Mouse (Mus musculus) gastrocnemius, postnatal 10 days (tissue): ENCODE data around the gene Unc119b. TPM values are rescaled to one million over a fixed set of nuclear protein-coding genes. Genes with fewer than 3 reads are reported as not detected.
A peak's percentile ranks its signal among the peaks of the same experiment; 100 is the strongest.
"Not testable (repeated sequence)": the region's sequence is repeated elsewhere in the genome, so short reads cannot be mapped to it uniquely, and the experiment has no call there.

Experiments
- DNase-seq: peaks from one replicate; pipeline ENCODE4 v3.0.0; 2021; ENCODE audit warnings: mixed read lengths
- long read RNA-seq, 2 experiments: library from polyadenylated mRNA; stranded (forward); transcript quantifications; one replicate each; pipeline ENCODE4 v2.0.0; 2021
- total RNA-seq, 2 experiments: library from RNA; stranded (reverse); gene quantifications; 2 replicates each; pipeline ENCODE4 v1.2.3; 2021

The Unc119b gene
- total RNA-seq, result 10 to 100 TPM; 13.4 to 18.5 TPM
- long read RNA-seq, experiment 1, transcript Unc119b-201 (5 exons, 3,659 nt), result major isoform, 39 of 44 reads
- long read RNA-seq, experiment 1, partial matches to known transcripts, result 1 of 44 reads
- long read RNA-seq, experiment 1, other reads (novel, unspliced or antisense), result 4 of 44 reads
- long read RNA-seq, experiment 2, transcript Unc119b-201 (5 exons, 3,659 nt), result major isoform, 45 of 52 reads
- long read RNA-seq, experiment 2, partial matches to known transcripts, result 1 of 52 reads
- long read RNA-seq, experiment 2, other reads (novel, unspliced or antisense), result 6 of 52 reads

GRCm38 (mm10) chr5:115134234-115135165 lies at the start of gene Unc119b:
TSS of gene Unc119b (minus strand) at chr5:115134975.
- peak; percentile 91 for DNase-seq

DNA sequence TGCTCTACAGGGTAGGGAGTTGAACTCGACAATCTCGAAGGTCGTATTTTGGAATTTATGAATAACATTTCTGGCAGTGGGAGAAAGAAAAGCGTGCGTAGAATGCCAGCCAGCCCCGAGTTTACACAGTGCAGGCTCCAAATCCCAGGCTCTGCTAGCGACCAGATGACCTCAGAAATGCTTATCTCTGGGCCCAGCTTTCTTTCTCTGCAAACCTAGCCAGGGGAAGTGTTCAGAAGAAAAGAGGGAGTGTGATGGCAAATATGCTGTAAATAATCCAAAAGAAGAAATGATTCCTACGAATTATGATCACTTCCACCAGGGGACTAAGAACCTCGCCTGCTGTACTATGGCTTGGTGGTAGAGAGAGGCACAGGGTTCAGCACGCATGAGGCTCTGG lies 48.7 kb upstream of the Unc119b start:
- no peak for DNase-seq

GRCm38 (mm10) chr5:115182925-115183324 lies 48.1 kb upstream of the Unc119b start:
- DNase-seq, result no peak

DNA sequence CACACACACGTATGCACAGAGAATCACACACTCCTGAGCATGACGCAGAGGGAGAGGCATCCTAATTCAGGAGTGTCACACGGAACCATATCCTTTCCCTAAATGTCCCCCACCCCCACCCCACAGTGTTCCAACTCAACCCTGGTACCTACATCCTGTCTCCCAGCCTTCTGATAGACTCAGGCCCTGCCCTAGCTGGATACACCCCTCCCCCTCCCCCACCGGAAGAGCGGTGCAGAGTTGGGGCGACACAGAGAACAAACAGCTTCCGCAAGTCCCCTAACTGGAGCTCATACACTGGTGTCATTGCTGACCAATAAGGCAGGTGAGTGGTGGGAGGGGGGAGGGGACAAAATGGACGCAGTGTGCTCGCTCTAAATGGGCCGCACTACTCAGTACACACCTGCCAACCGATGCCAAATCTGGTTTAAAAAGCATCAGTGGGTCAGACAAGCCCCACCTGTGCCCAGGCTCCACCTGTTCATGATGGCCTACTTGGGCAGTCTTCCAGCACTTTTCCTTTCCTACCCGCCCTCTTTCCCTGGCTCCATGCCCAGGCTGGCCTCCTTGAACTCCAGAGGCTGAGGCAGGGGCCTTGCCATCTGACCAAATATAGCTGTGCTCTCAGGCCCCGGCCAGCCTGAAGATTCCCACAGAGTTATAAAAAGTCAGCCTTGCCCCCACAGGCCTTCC lies 46.6 kb upstream of the Unc119b start:
- DNase-seq, result no peak

DNA sequence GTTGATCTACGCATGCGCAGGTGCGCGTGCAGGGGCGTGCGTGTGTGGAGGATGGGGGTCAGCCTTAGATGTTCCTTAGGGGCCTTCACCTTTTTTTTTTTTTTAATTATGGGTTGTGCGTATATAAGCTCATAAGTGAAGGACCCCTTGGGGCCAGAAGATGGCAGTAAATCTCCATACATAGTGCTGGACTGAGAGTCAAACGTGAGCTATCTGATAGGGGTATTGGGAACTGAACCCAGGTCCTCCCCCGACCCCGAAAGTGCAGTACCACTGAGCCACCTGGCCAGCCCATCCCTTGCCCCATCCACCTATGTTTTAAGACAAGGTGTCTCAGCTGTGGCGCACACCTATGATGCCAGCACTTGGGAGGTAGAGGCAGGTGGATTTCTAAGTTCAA lies 44.8 kb upstream of the Unc119b start:
- no peak for DNase-seq

GRCm38 (mm10) chr5:115177866-115178265 lies 43.1 kb upstream of the Unc119b start:
- no peak for DNase-seq

DNA sequence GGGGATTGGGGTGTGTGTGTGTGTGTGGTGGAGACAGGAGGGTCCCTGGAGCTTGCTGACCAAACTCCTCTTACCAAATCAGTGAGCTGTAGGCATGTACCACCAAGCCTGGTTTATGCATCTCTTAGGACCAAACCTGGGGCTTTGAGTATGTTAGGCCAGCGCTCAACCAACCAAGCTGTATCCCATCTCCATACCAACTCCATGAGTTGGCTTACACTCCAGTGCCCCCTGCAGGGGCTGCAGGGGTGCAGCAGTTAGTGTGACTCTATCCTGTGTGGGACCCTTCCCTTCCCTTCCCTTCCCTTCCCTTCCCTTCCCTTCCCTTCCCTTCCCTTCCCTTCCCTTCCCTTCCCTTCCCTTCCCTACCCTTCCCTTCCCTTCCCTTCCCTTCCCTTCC lies 39.8 kb upstream of the Unc119b start:
- DNase-seq, result no peak

GRCm38 (mm10) chr5:115170150-115170549 lies 35.4 kb upstream of the Unc119b start:
- DNase-seq, result no peak

DNA sequence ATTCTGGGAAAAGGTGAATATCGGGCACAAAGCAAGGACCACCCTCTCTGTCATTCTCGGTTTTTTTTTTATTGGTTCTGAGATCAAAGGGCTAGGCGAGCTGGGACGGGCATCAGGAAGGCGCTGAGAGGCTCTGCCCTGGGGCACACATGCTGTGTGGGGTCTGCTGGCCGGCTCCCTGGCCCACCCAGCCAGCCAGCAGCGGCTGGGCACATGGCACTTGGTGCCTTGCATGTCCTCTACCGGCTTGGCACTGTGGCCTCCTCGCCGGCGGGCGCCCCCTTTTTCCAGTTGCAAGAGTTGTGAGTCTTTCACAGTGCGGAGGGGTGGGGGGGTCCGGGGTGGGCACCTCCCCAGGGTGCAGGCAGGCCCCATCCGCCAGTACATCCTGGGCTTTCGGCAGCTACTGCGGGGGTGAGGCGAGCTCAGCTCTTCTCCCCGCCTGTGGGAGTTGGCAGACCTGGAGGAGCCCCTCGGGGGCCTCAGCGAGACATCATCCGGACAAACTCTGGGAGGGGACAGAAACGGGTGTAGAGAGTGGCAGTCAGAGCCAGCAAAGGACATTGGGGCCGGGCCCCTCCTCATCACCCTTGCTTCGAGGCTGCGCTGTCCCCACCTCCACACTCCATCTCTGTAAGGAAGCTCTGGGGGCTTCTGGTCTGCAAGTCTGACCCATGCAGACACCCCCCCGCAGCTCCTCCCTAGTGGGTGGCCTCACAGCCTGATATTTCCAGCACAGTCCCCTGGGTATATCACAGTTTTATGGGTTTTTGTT lies 34.1 kb upstream of the Unc119b start:
- DNase-seq, result no peak

- DNase-seq, result no peak
Observed at GRCm38 (mm10) chr5:115167396-115167795, 32.6 kb upstream of the Unc119b start.

DNA sequence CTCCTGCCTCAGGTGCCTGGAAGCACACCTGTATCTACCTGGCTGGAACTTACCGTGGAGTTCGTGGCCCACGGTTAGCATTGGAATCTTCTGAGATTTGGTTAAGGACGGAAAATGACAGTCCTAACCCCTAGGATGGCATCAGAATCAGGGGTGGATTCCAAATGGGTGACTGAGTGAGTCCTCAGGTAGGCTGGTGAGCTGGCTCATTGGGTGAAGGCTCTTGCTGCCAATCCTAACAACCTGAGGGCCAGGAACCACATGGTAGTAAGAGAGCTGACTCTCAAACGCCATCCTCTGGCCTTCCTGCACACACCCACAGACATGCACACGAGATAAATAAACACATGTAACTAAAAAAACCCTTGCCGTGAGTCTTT lies 32.0 kb upstream of the Unc119b start:
- DNase-seq, result no peak

DNA sequence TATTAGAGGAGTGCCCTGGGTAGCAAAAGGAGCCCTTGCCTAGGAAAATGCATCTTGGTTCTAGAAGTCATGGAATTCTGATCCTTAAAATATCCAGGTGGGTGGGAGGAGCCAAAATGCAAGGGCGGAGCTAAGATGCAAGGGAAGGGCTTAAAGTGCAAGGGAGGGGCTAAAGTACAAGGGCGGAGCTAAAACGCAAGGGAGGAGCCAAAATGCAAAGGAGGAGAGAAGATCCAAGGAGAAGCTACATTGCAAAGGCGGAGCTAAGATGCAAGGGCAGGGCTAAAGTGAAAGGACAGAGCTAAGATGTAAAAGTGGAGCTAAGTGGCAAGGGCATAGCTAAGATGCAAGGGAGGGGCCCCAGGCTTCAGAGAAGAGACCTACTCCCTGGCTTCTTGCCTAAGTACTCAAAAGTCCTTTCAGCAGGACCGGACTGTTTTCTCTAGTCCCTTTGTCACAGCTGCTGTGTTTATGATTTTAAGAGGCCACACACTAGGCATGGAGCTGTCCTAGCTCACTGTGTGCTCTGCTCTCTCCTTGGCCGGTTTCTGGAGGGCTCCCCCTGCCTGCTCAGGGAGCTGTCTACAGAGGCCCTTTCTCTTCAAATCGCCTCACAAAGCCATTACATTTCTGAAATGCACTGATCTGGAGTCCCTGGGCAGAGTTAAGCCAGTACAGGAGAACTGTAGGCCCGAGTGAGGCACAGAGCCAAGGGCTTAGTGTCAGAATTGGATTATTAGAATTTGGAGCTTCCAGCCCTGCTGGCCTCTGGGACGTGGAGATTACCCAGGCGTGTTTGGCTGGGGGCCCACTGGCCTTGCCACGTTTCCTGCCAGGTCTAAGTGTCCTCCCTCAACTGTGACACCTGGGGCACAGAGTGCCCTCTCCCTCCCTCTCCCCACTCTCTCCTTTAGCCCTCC lies 31.4 kb upstream of the Unc119b start:
- DNase-seq, result no peak

DNA sequence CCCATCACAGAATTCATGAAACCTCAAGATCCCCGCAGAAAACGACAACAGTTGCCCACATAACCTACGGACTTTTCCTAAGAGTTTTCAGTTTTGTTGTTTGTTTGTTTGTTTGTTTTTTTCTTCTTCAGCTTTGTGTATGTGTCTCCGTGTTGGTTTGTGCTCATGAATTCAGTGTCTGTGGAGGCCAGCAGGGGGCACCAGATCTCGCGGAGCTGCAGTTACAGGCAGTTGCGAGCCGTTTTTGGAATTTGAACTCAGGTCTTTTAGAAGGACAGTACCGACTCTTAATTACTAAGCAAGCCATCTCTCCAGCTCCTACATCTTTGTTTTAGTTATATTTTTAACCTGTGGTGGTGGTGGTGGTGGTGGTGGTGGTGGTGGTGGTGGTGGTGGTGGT lies 30.6 kb upstream of the Unc119b start:
- DNase-seq, result no peak

DNA sequence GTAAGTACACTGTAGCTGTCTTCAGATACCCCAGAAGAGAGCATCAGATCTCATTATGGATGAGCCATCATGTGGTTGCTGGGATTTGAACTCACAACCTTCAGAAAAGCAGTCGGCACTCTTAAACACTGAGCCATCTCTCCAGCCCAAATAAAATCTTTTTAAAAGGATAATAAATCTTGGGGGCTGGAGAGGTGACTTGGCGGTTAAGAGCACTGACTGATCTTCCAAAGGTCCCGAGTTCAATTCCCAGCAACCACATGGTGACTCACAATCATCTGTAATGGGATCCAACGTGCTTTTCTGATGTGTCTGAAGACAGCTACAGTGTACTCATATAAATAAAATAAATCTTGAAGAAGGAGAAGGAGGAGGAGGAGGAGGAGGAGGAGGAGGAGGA lies 29.7 kb upstream of the Unc119b start:
- DNase-seq, result not testable (repeated sequence)

DNA sequence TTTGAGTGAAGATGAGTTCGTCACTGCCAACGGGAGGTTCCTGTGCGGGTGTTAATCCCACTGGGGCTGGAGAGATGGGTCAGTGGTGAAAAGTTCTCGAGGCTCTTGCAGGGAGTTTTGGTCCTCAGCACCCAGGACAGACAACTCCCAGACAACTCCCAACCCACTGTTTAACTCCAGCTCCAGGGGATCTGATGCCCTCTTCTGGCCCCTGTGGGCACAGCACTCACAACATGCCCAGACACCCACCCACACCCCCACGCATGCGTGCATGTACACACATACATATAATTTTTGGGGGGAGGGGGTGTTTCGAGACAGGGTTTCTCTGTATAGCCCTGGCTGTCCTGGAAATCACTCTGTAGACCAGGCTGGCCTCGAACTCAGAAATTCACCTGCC lies 28.8 kb upstream of the Unc119b start:
- DNase-seq, result peak; percentile 58

DNA sequence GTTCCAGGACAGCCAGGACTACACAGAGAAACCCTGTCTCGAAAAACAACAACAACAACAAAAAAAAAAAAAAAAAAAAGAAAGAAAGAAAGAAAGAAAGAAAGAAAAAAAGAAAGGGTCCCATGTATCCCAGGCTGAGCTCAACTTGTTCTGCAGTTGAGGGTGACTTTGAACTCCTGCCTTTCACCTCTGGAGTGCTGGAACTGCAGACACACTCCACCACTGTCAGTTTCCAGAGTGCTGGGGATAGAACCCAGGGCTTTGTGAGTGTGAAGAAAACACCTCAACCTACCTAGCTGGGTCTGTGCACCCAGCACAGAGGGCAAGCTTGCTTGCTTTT lies 27.1 kb upstream of the Unc119b start:
- not testable (repeated sequence) for DNase-seq

- DNase-seq, result no peak
Observed at GRCm38 (mm10) chr5:115161064-115161939, 26.5 kb upstream of the Unc119b start.

- DNase-seq, result no peak
Observed at GRCm38 (mm10) chr5:115160655-115161054, 25.9 kb upstream of the Unc119b start.

GRCm38 (mm10) chr5:115159165-115159564 lies 24.4 kb upstream of the Unc119b start:
- DNase-seq, result no peak
